Mouse (Mus musculus) layer of hippocampus, adult 8-10 months (tissue): ENCODE data around the gene Gpc5. TPM values are rescaled to one million over a fixed set of nuclear protein-coding genes. Genes with fewer than 3 reads are reported as not detected.
A peak's percentile ranks its signal among the peaks of the same experiment; 100 is the strongest.

Experiments
- DNase-seq, 2 experiments: peaks; one replicate each; pipeline ENCODE4 v3.0.0; 2022; ENCODE audit warnings: low spot score in 2 of 2
- total RNA-seq, 4 experiments: library from RNA; stranded (reverse); gene quantifications; 2 replicates each; pipeline ENCODE4 v1.2.4; 2022

Gpc5 gene
- total RNA-seq, 4 experiments from 2014 or later, result 33.3 to 43.9 (median 38.7) TPM

- no peak for DNase-seq
Measured at GRCm38 (mm10) chr14:115365320-115365935, 273.4 kb downstream of the Gpc5 start.

DNA sequence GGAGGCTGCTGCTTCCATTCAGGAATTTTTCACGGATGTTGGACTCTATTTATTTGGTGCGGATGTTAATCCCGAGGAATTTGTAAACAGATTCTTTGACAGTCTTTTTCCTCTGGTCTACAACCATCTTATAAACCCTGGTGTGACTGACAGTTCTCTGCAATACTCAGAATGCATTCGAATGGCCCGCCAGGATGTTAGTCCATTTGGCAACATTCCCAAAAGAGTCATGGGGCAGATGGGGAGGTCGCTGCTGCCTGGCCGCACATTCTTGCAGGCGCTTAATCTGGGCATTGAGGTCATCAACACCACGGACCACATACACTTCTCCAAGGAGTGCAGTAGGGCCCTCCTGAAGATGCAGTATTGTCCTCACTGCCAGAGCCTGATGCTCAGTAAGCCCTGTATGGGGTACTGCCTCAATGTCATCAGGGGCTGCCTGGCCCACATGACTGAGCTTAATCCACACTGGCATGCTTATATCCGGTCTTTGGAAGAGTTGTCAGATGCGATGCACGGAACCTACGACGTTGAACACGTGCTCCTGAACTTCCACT, 277.7 kb downstream of the Gpc5 start:
- DNase-seq, result no peak

GRCm38 (mm10) chr14:115371131-115371530, 279.1 kb downstream of the Gpc5 start:
- no peak for DNase-seq

- DNase-seq, result no peak
Measured at GRCm38 (mm10) chr14:115391831-115392230, 299.8 kb downstream of the Gpc5 start.

- peak; percentile 25 to 57 for DNase-seq
Measured at GRCm38 (mm10) chr14:115392894-115393524, 301.0 kb downstream of the Gpc5 start.

- DNase-seq, result no peak
Measured at GRCm38 (mm10) chr14:115406596-115406995, 314.6 kb downstream of the Gpc5 start.

DNA sequence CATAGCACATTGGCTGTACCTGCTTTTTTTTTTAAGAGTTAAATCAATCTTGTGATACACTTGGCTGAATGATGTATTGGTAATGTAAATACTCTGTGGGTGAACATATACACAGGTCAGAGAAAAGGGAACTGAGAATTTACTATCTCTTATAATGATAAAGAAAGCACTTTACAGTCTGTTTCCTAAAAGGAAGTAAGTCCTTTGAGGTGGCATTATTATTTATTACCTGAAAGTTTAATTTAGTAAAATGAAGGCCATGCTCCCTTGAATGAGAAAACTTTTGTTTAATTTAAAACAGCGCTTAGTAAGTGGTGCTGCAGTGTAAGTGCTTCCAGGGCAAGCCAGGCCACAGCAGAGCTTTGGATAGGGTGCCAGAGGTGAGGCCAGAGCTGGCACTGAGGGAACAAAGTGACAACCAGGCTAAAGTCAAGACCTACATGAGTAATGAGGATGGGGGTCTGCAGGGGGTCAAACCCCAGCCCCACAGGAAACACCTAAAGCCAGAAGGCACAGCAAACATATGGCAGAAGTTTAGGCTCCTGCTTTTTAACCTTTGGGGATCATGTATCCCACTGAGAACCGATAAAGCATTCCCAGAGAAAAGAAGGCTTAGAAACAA, 315.4 kb downstream of the Gpc5 start:
- DNase-seq, result no peak

DNA sequence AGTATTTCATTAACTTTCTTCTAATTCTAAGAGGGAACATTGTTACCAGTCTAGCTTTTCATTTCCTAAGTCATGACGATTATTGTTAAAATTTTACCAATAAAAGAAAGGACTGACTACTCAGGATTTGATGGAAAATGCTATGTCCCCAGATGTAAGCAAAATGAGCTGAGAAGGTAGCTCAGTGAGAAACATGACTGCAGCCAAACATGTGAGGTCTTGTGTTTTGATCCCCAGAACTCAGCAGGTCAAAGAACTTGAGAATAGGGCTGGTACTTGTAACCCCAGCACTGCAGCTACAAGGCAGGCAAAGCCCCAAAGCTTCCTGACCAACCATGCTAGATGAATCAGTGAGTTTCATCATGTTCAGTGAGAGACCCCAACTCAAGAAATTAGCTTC, 318.9 kb downstream of the Gpc5 start:
- DNase-seq, result no peak

- DNase-seq, result no peak
Measured at GRCm38 (mm10) chr14:115411513-115412174, 319.6 kb downstream of the Gpc5 start.

- no peak for DNase-seq
Measured at GRCm38 (mm10) chr14:115412821-115413220, 320.8 kb downstream of the Gpc5 start.

DNA sequence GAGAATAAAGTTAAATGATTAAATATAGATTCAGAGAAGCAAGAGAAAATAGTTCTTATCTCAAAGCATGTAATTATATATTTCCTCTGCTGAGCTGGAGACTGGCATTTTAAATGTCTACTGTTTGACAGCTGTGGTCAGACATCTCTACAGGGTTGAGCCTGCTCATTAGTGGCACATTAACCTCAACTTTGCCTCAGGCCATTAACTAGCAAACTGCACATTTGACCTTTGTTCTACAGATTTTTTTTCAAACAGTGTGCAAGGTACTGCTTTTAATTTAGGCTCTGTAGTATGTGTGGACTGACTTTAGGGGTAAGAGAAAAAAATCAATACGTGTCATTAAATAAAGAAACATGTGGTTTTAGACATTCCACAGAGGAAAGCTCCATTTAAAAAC, 321.4 kb downstream of the Gpc5 start:
- DNase-seq, result no peak

GRCm38 (mm10) chr14:115414545-115414944, 322.5 kb downstream of the Gpc5 start:
- no peak for DNase-seq

DNA sequence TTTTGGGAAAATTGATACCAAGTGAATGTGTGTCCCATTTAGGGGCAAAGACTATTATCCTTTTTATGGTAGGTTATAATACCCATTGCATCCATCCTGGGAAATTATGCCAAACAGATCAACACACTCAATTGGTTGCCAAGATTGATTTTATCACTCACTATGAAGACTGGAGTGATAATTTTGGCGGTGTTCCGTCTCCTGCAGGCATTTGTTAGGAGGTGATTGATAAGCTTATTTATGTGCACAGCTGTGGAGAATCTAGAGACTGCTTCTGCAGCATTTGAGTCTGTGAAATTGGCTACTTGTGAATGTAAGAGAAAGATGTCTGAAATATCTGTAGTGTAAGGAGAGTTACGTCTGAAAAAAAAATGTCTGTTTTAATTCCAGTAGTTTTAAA, 340.0 kb downstream of the Gpc5 start:
- DNase-seq, result no peak

GRCm38 (mm10) chr14:115432368-115432767, 340.4 kb downstream of the Gpc5 start:
- no peak for DNase-seq

DNA sequence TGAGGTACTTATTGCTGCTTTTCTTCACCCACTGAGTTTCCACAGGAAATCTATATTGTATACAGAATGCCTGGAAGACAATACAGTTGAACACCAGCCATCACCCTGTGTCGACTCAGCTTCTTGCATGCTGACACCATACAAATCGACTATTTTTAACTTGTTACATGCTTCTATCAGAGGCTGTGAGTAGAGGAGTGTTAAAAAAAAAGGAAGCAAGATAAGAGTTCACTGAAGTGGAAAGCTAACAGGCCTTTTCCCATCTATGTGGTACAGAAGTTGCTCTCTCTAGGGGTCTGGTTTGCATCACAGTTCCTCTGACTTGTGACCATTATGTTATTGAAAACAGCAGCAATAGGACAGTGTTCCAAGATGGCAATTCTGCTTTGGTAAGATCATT, 344.6 kb downstream of the Gpc5 start:
- DNase-seq, result no peak

DNA sequence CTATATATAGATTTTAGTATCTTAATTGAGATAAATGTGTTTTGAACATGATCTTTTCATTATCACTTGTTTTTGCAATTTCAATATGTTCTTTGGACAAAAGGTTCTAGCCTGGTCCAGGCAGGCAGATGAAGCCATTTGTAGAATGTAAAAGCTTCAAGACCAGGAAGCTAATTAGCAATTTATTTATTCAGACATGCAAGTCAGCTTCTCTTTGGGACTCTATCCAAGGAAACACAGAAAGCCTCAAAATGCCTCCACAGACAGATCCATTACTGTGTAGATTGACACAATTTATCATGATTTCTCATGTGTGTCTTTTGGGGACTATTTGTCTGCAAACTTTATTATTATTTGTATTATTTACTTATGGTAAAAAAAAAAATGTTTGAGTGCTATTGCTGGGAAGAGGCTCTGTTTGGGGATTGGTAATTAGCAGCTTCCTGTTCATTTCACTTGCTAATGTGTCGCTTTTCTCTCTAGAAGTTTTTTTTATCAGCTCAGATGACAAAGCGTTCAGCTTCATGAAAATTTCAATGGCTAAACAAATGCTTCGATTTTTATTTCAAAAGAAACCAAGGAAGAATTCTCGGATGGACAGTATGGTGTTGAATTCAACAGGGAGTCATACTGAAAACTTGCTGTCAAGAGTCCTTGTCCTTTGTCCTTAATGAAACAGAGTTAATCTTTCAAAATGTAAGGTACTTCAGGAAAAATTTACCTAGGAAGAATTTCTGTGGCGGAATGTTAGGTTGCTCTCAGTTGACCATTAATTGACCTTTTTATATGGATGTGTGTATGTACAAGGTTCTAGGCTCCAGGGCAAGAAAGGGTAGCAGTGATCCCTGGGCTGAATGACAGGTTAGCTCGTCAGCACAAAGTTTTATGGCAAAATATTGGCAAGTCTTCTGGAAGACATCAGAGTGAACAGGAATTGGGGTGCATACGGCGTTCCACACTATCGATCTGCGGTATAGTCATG, 353.1 kb downstream of the Gpc5 start:
- DNase-seq, result no peak

DNA sequence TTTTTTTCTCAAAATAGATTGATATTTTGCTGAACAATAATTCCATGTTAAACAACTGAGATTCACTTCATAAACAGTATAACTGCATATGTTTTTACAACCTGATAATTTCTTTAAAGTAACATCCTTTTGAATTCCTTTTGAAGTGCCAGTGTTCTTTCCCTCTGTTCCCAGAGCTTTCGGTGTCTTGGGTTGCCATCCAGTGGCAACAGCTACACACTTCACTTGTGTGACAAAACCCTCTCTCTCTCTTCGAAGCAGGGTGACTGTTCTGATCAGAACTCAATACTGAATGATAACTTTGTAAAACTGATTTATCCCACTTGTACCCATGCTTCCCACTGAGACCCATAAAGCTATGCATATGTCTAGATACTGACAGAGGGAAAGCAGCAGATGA, 358.9 kb downstream of the Gpc5 start:
- no peak for DNase-seq

- no peak for DNase-seq
Measured at GRCm38 (mm10) chr14:115467960-115468359, 375.9 kb downstream of the Gpc5 start.

DNA sequence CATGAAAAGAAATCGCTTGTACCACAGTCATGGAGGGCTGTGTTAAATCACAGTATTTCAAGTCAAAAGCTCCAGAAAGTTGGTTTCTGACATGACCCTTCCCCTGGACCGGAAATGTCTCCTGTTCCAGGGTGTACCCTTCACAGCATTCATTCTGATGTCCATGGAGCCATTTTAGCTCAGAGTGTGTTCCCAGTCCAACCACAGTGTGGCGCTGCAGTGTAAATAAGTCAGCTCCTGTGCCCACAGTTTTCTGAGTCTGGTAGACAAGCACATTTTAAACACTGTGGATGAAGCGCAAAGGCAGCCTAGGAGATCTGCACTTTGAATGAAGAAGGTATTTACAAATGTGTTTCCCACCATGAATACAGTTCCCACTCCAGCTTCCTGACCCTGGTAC, 383.2 kb downstream of the Gpc5 start:
- peak; percentile 17 to 56 for DNase-seq

DNA sequence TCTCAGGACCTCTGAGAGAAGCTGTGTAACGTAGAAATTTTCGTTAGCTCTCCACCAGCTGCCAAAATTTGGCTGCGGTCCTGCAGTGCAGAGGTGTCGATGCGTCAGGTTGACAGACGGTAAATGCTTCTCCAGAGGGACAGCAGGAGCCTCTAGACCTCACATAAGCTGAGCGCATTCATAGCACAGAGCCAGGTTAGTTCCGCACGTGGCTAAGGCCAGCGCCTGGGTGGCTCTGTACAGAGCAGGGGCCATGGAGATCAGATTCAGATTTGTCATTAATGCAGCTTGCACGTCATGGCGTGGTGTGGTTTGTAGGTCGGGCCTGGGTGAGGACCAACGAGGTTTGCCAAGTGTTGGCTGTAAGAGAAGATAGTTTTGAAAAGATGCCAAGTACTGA, 385.3 kb downstream of the Gpc5 start:
- DNase-seq, result no peak

GRCm38 (mm10) chr14:115485090-115485489, 393.1 kb downstream of the Gpc5 start:
- peak in 1 of 2 experiments; percentile 29 for DNase-seq
